In genomic region chr10:19673146-19673545, GRCm38 (mm10) we compare ENCODE assay signal across 24 mouse cellular contexts. TPM values are rescaled to one million over a fixed set of nuclear protein-coding genes. Genes with fewer than 3 reads are reported as not detected.
DNase-seq lines count a peak whose midpoint lies in the region; ATAC-seq and TF ChIP-seq lines count a peak whose summit lies in the region.
"Had no signal": no experiment of that assay in that cellular context is flagged by ENCODE, and none has a peak within 500 bp of the region (broad histone marks: within the 10 kb centered on the region; RNA-seq: fewer than 3 reads in every experiment).

No protein-coding gene starts in this region.

- no peak overlapping the region for H3K4me3 ChIP-seq in left cerebral cortex, adult 2 months
- no peak overlapping the region for H3K4me3 ChIP-seq in stomach, postnatal 0 days (ENCODE audit: low read depth, low read length)
- H3K4me3 ChIP-seq: embryonic facial prominence, embryonic 10.5 days; heart, embryonic 13.5 days; intestine, embryonic 15.5 days; liver, embryonic 13.5 days had no signal

- H3K4me1 ChIP-seq in stomach, postnatal 0 days (replicated peaks; ENCODE audit: control insufficient read depth, insufficient read depth) = no peaks in the 10 kb centered on the region
- H3K4me1 ChIP-seq: embryonic facial prominence, embryonic 10.5 days; heart, embryonic 13.5 days; intestine, embryonic 15.5 days; liver, embryonic 13.5 days had no signal

- no peak overlapping the region for H3K9ac ChIP-seq in stomach, postnatal 0 days (ENCODE audit: low read length)
- H3K9ac ChIP-seq: heart, embryonic 13.5 days; intestine, embryonic 15.5 days; liver, embryonic 13.5 days had no signal

- TF ChIP-seq CTCF in left cerebral cortex, adult 2 months (IDR thresholded peaks at IDR 0.05) = peak; percentile 42
- peak; percentile 60 for TF ChIP-seq CTCF in stomach, postnatal 0 days (IDR thresholded peaks at IDR 0.05; ENCODE audit: low read depth)

- WGBS in stomach, postnatal 0 days = 89% methylated on average over 1 of the region's 1 CpGs

- H3K27ac ChIP-seq in left cerebral cortex, adult 2 months = no peak overlapping the region
- no peak overlapping the region for H3K27ac ChIP-seq in stomach, postnatal 0 days (replicated peaks)
- H3K27ac ChIP-seq: embryonic facial prominence, embryonic 10.5 days; heart, embryonic 13.5 days; intestine, embryonic 15.5 days; liver, embryonic 13.5 days had no signal

- no peak for ATAC-seq in stomach, postnatal 0 days (ENCODE audit: low FRiP score, low TSS enrichment)
- ATAC-seq: intestine, embryonic 15.5 days had no signal

- intact Hi-C loops in left cerebral cortex, adult 2 months (cut with DNase I) = loop anchor here (5.0 kb wide), 2 partner anchors 181 to 431 kb away; no protein-coding TSS in a partner anchor

- no peak for TF ChIP-seq EP300 in stomach, postnatal 0 days (optimal IDR thresholded peaks at IDR 0.05)

- H3K36me3 ChIP-seq in stomach, postnatal 0 days (ENCODE audit: control insufficient read depth, insufficient read depth, low read length) = no peaks in the 10 kb centered on the region
- H3K36me3 ChIP-seq: embryonic facial prominence, embryonic 10.5 days; G1E; heart, embryonic 13.5 days; intestine, embryonic 15.5 days; liver, embryonic 13.5 days had no signal

- H3K4me2 ChIP-seq in stomach, postnatal 0 days (replicated peaks; ENCODE audit: low read depth) = no peak overlapping the region
- H3K4me2 ChIP-seq: heart, embryonic 13.5 days; intestine, embryonic 15.5 days; liver, embryonic 13.5 days had no signal

- DNase-seq in left cerebral cortex, adult 2 months (ENCODE audit: extremely low spot score in 1 of 2, low spot score in 2 of 2) = no peak
- DNase-seq in left cerebral cortex, adult 8-10 months (ENCODE audit: low spot score in 2 of 2) = no peak
- DNase-seq in thymus, postnatal 14 days = peak; percentile 26
- no peak for DNase-seq in thymus, adult 18-20 months
- peak; percentile 21 for DNase-seq in adipocyte (ENCODE audit: low spot score)
- DNase-seq in stomach, postnatal 0 days (ENCODE audit: low spot score) = no peak
- DNase-seq in spleen, postnatal 36 days (ENCODE audit: low spot score in 2 of 2) = no peak
- no peak for DNase-seq in cerebellum, adult 8-10 months
- DNase-seq: adrenal gland, postnatal 10 days; cerebellum, adult 9-10 months; gastrocnemius, postnatal 36 days; kidney, postnatal 14 days; liver, embryonic 13.5 days had no signal

- no peaks in the 10 kb centered on the region for H3K27me3 ChIP-seq in stomach, postnatal 0 days (ENCODE audit: control insufficient read depth, insufficient read depth, low read length)
- H3K27me3 ChIP-seq: heart, embryonic 13.5 days; intestine, embryonic 15.5 days; liver, embryonic 13.5 days had no signal

- H3K9me3 ChIP-seq in stomach, postnatal 0 days (ENCODE audit: control insufficient read depth, low read length) = no peaks in the 10 kb centered on the region
- H3K9me3 ChIP-seq: embryonic facial prominence, embryonic 10.5 days; G1E; heart, embryonic 13.5 days; intestine, embryonic 15.5 days; liver, embryonic 13.5 days had no signal

RNA-seq across cellular contexts. Expression of gene Il20ra, which starts 39.2 kb away (rescaled TPM):
- under 1 TPM; 0.27 to 0.49 TPM for total RNA-seq in left cerebral cortex, adult 2 months (2021)
- total RNA-seq in left cerebral cortex, adult 8-10 months (2022) = under 1 TPM; 0.17 to 0.63 (median 0.54) TPM
- 0.33 and 0.36 TPM in 2 replicates for polyA plus RNA-seq in stomach, postnatal 0 days (2015; fragmentation: Nextera tagmentation; extraction: Ambion mirVana)
- total RNA-seq: gastrocnemius, postnatal 36 days; layer of hippocampus, postnatal 10 days; megakaryocyte-erythroid progenitor cell, adult 5-6 weeks; monocyte, adult 5-6 weeks had no signal
- polyA plus RNA-seq: G1E; heart, embryonic 13.5 days; small intestine, adult 2 months had no signal

RNA-seq across cellular contexts. Expression of gene Il22ra2, which starts 51.3 kb away (rescaled TPM):
- not detected for total RNA-seq in left cerebral cortex, adult 2 months (2021)
- total RNA-seq in left cerebral cortex, adult 8-10 months (2022) = not detected
- not detected in 2 replicates for polyA plus RNA-seq in stomach, postnatal 0 days (2015; fragmentation: Nextera tagmentation; extraction: Ambion mirVana)
- total RNA-seq: gastrocnemius, postnatal 36 days; layer of hippocampus, postnatal 10 days; left cerebral cortex, postnatal 25 days; megakaryocyte-erythroid progenitor cell, adult 5-6 weeks had no signal
- polyA plus RNA-seq: embryonic facial prominence, embryonic 10.5 days; G1E; heart, embryonic 13.5 days; intestine, embryonic 15.5 days; neural tube, embryonic 14.5 days; stomach, embryonic 16.5 days had no signal

Comparison
In these comparisons a context has a peak if more than half of its experiments do, and no peak if none do; other contexts are left out.
1. DNase-seq: peak in thymus, postnatal 14 days (single experiment) and adipocyte (single experiment); none in left cerebral cortex, adult 2 months (0 of 2), left cerebral cortex, adult 8-10 months (0 of 2), thymus, adult 18-20 months (0 of 2), stomach, postnatal 0 days (single experiment), spleen, postnatal 36 days (0 of 2) and cerebellum, adult 8-10 months (single experiment).